Mouse (Mus musculus): Measurements from ENCODE around the gene Cbr2. TPM values are rescaled to one million over a fixed set of nuclear protein-coding genes. Genes with fewer than 3 reads are reported as not detected.

Cbr2 gene
- polyA plus RNA-seq, 3 experiments from 2014 or later: not detected

DNA sequence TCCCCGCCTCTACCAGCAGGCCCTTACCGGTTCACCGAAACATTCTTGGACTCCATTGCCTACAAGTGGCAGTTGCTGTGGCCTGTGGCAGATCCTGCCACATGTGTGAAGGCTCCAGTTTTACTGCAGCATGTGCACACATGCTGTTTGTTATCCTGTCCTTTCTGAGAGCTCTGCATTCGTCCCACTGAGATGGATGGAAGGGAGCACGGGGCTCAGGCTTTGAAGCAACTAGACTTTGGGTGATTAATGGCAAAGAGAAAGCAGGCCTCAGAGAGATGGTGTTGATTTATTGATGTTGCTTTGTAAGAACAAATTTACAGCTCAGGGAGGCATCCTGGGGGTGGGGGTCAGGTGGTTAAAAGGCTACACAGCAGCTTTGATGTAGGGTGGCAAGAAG lies 21.2 kb downstream of the Cbr2 start:
- no peak for ATAC-seq

DNA sequence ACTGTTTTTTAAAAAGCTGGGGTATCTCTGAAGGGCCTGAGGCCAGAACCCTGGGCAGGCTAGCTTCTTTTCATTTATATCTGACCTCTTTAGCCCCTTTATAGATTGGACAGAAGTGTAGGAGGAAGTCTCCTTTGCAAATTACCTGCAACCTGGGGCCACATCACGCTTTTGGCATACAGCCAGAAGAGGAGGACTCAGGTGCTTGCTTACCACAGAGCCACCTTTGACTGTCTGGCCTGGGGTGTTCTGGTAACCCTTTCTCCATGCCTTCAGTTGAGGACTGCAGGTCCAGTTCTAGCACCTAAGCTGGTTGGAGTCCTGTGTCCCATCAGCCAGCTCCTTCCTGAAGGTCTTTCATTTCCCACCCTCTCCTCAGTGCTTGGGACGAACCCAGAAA lies 22.4 kb downstream of the Cbr2 start:
- no peak for ATAC-seq

DNA sequence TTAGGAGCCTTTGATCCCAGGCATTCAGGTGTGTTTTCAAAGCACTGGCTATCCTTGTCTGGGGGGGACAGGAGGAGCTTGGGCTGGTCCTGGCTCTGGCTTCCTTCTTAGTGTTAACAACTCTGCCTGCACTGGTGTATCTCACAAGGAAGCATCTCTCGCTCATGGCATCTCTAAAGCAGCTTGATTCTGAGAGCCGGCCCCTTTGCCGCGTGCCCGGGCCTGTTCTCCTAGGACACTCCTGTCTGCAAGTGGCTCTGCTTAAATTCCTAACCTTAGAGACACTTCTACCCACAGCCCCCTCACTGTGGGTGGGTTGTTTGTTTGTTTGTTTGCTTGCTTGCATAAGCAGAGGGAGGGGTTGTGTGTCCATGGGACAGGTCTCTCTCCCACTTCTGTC lies 23.9 kb downstream of the Cbr2 start:
- ATAC-seq: no peak

DNA sequence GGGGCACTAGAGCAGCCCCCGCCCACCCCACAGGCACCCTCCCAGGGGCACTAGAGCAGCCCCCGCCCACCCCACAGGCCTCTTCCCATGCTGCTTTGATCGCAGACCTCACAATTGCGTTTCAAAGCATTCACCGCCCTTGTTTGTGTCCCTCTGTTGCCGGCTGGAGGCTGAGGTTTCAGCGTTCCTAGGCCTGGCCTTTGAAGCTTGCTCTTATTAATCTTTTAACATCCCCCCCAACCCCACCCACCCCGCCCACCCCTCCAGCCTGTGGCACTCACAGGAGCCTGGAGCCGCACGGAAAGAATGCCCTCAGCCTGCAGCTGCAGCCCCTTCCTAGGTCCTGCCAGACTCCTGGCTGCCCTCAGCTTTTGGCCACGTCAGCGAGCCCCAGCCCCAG lies 24.7 kb downstream of the Cbr2 start:
- no peak for ATAC-seq

DNA sequence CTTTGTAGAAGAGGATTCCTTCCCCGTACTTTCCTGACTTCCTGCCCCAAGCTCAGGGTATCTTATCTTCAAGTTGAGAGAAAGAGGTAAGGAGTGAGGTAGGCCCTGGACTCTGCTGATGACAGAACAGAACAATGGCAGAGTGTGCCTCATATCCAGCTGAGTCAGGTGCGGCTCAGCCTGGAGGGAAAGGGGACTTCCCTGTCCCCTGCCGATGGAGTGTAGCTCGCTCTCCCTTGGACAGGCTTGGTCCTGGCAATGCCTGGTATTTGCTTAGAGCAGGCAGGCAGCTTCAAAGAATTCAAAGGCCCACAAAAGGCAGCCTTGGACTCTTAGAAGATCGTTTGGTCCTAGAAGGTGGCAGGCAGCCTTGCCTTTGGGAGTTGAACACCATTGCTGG lies 25.8 kb downstream of the Cbr2 start:
- no peak for ATAC-seq

DNA sequence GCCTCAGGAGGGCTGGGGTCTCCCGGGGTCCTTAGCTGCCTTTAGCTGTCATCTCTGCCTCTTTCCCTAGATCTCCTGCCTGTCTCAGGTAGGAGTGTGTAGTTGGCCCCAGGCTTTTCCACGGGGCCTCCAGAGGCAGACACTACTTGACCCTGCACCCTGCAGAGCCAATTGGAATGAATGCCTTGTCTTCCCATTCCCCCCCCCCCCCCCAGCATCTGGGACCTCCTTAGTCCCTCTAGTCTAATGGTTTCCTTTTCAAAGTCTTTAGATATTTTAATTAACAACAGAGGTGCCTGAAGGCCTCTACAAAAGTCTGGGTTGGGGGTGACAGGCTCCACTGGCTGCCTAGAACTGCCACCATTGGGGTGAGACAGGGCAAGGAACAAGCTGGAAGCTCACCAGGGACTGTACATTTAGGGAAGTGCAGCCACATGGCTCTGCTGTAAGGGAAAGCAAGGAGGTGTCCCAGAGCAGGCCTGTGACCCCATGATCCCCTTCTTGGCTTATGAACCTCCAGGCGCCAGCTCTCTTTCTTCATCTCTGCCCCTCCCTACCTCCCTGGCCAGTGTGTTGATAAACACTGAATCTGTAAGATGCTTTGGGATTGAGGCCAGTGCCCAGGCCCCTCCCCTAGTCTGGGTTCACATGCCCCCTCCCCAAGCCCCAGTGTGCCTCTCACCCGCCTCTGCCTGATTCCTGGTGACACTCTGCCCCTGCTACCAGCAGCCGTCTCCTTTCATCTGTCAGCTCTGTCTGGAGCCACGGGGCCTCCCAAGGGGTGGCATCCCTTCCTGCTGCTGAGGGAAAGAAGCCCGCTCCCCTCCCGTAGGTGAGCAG lies 27.2 kb downstream of the Cbr2 start:
- ATAC-seq: no peak

DNA sequence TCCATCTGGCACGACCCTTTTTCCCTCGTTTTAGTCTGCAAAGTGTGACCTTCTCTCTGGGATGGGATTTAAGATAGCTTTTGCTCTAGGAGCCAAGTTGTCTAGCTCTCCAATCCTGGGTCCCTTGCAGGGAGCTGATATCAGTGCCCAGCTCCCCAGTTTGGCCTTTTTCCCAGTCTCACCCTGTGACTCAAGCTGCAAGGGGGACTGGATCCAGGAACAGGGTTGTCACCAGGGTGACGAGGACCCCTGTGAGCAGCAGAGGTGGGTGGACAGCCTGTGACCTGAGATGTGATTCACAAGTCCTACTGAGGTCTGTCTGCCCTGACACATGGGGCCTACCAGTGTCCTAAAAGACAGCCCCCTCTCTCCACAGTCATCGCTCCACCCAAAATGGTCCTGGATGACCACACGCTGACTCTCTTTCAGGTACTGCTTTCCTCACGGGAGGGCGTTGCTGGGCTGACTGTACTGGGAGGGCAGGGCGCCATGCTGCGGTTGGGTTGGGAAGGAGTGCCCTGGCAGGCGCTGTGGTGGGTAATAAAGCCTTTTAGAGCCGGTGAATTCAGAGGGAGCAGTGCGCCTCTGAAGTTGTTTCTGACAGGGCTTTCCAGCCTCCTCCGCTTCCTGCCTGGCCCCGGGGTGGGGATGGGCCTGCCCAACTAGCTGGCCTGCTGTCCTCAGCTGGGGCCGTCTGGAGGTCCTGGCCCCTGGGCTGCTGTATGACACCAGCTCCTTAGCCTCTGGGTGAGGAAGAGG lies 28.0 kb downstream of the Cbr2 start:
- no peak for ATAC-seq

DNA sequence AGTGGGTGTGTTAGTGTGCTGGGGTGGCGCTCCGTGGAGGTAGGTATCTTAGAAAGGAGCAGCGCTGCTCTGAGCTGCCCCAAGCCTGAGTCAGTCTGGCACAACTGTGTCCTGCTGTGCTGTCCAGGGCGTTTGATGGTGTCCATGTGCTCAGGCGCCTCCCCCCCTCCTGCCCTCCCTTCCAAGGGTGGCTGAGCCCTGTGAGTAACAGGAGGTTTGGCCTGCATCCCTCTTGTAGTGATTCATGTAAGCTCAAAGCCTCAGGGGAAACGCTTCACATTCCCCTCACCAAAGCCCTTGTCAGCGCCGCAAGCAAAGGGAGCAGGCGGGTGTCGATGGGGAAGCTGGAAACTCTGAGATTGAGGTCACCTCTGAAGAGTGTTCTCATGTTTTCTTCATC lies 34.2 kb downstream of the Cbr2 start:
- no peak for ATAC-seq

DNA sequence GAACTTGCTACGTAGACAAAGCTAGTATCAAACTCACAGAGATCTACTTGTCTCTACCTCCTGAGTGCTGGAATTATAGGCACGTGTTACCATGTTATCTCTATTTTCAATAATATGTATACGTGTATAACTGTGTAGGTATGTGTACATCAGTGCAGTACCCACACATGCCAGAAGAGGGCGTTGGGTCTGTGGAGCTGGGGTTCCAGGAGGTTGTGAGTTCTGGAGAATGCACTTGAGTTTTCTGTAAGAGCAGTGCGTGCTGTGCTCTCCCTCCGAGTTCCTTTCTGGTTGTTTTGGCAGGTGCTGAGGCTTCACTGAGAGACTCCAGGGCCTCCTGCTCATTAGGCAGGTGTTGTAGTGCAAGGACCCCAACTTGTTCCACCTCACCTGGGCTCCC lies 35.3 kb downstream of the Cbr2 start:
- ATAC-seq: no peak

DNA sequence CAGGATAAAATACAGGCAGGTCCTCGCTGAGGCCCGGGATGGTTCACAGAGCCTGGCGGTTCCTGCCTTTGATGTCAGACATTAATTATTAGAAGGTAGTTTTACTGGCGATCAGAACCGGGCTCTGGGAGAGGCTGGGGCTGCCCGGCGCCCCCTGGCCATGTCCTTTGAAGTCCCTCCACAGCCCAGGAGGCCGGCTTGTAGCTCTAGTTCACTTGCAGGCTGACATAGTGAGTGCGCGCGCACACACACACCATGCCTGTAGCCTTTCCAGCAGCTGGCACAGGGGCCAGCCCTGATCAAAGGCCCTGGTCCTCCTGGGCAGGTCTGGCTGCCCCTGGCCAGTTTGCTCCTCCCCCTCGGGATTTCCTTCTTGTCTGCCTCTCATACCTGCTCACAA lies 36.3 kb downstream of the Cbr2 start:
- no peak for ATAC-seq

DNA sequence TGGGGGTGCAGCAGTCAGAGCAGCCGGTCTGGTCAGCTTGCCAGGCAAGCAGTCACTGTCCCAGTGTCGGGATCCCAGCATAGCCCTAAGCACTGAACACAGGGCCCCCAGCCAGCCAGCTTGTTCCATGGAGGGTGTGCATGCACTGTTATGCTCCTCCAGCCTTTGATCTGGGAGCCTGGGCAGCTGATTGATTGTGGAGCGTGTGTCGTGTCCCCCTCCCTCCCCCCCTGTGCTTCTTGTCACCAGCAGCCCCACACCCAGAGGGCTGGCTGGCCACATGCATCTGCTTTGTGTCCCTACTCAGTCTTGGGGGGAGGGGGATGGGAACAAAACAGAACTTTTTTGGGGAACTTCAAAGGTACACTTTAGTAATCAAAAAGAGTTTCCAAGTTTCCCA lies 36.7 kb downstream of the Cbr2 start:
- no peak for ATAC-seq

DNA sequence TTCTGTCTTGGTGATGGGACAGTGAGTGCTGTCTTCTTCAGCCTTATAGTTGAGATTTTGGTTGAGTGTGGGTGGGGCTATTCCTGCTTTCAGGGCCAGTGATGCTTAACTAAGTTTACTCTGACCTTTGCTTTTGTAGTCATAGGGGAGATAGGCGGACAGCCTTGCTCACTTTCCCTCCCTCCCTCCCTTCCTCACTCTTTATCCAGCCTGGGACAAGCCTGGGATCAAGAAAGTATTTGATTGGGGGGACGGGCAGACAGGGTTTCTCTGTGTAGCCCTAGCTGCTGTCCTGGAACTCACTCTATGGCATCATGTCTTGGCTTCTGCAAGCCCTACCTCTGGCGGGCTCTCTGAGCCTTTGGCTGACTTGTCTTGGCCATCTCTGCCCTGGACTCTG lies 38.5 kb downstream of the Cbr2 start:
- no peak for ATAC-seq

DNA sequence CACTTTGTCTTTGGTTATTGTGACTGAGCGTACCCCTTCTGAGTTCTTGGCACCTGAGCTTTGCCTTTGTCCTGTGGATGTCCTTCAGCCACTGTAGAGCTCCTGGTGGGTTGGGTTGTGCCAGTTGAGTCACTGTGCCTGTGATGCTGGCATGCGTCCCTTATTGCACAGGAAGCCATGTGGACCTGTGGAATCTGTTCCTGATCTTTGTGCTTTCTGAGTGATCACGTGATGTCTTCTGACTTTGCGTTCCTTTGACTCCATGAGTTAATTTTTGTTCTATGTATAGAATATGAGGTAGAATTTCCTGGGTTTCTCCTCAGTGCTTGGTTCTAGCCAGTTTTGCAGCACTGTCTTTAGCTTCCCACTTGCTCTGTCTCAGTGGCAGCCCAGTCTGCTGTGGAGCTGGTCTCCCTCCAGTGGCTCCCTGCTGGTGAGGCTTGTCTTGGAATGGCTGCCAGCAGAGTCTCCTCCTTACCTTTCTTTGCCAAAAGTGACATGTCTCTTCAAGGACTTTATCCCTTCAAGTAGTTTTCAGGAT lies 39.4 kb downstream of the Cbr2 start:
- no peak for ATAC-seq

DNA sequence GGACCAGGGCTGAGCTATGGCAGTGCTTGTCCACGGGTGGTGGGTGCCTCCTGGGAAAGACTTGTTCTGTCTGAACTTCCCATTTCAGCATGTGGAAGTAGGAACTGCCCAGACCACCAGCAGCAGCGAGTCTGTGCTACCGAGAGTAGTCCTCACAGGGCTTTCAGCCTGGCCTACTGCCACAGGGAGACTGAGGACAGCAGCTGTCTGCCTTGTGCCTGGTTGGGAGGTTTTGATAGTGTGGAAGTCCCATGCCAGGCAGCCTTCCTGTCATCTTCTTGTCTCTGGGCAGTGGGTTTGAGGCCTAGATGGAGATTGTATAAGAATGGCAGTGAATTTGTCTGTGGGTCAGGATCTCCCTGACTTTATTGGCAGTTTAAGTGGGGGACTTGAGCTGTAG lies 42.5 kb downstream of the Cbr2 start:
- no peak for ATAC-seq

DNA sequence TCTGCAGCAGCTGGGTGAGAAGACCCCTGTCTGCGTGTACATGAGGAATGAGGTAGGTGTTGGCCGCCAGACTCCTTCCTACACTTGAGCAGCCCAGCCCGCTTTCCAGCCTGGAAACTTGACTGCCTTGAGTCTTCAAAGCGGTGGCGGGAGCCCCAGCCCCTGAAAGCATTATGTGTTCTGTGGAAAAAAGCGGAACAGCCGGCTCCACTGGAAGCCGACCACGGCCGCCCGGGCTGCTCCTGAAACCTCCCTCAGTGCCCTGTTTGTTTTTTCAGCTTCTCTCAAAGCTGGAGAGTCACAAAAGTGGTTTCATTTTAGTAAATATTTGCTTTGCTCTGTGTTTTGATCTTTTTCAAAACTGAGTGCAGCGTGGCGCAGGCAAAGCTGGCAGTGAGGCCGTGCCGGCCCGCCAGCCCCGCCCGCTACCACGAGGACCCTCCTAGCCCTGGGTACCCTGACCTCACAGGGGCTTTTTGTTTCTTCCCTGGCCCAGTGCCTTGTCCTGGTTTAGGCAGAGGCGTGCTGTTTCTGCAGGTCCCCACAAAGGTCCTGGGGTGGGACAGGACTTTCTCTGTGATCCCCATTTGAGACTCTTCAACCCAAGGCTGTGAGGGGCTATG lies 45.2 kb downstream of the Cbr2 start:
- no peak for ATAC-seq

DNA sequence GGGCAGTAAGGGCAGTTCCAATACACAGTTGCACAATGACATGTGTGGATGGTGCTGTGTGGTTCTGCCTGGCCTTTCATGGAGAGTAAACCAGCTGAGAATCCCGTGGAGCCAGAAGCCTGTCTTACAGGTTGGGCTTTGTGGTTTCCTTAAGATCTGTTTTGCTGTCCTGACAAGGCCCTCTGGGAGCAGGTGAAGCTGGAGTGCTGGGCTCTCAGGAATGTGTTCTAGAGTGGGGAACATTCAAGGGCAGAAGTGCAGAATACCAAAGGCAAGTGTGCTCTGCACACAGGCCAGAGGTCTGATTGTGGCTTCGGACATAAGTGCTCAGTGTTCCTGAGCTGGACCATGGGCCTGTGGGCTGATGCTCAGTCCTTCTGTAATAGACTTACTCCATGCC lies 47.3 kb downstream of the Cbr2 start:
- ATAC-seq: no peak

DNA sequence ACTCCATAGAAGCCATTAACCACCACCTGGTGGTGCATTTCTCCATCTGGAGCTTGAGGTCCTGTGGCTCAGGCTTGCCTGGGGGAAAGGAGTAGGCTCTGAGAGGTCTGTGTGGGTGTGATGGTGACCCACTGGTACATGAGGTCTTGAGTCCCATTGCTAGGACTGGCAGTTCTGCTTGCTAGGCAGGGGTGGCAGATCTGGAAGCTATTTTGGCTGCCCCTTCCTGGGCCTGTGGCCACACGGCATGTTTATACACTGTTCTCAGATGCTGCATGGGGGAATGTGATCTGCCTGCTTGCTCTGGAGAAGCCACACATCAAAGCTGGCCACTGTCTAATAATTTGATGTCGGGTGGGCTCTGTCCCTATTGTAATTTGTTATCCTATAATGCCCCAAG lies 47.8 kb downstream of the Cbr2 start:
- ATAC-seq: no peak

DNA sequence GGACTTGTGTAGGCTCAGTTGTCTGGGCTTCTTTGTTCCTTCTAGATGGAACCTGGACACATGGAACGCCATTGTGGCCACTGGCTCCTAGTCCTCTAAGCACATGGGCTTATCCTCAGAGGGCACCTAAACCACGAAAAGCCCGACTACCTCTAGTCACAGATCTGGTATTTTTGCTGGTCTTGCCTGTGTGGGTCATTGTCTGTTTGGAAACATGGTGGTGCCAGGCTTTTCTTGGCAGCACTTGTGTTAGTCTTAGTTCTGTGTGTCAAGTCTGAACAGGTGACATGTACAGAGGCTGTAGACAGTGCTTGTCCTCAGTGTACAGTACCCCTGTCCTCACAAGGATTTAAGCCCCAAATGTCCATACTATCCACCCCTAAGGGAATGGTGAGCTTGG lies 48.4 kb downstream of the Cbr2 start:
- ATAC-seq: no peak

DNA sequence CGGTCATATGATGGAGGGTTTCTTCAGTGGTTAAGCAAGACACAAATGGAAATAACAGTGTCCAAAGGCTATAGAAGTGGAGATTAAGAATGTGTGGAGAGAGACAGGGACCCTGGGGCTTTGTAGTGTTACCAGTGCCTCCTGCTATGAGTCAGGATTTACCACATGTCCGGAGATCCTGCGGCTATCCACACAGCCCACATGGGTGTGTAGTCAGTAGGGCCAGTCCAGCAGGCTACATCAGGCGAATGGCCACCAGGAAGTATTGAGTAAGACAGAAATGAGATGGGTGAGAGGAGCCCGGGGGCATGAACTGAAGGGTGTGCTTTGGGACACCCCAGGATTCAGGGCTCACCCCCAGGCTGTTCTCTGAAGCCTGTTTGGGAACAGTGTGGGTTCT lies 49.2 kb downstream of the Cbr2 start:
- no peak for ATAC-seq

DNA sequence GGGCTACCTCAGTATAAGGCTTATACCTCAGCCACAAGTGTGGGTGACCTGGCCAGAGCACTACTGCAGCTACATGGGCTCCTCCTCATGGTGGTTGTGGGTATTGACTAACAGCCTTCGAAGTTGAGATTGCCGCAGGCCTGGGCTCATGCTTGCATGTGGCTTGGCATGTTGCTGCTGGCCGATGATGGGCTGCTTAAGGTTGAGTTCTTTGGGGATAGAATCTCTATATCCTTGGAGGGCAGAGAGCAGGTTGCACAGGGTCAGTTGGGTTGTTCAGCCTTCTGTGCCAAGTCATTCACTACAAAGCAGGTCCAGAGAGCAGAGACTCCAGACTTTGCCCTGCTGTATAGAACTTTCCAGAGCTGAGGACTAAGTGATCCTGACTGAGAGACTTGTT lies 52.0 kb downstream of the Cbr2 start:
- ATAC-seq: no peak
